Mouse (Mus musculus): Measurements from ENCODE around the gene Tatdn2.
"Not testable (repeated sequence)": the region's sequence is repeated elsewhere in the genome, so short reads cannot be mapped to it uniquely, and the experiment has no call there.

Tatdn2 gene

GRCm38 (mm10) chr6:113672029-113672428 is 24.8 kb upstream of the Tatdn2 start:
- DNase-seq (ENCODE audit: low read depth): not testable (repeated sequence)

GRCm38 (mm10) chr6:113672989-113673388 is 23.9 kb upstream of the Tatdn2 start:
- DNase-seq (ENCODE audit: low read depth): no peak

- DNase-seq (ENCODE audit: low read depth): no peak
Measured at GRCm38 (mm10) chr6:113675234-113675633, 21.6 kb upstream of the Tatdn2 start.

- DNase-seq (ENCODE audit: low read depth): no peak
Measured at GRCm38 (mm10) chr6:113675991-113676390, 20.9 kb upstream of the Tatdn2 start.

GRCm38 (mm10) chr6:113677070-113677734 is 19.6 kb upstream of the Tatdn2 start:
- no peak for DNase-seq (ENCODE audit: low read depth)

GRCm38 (mm10) chr6:113678246-113679012 is 18.4 kb upstream of the Tatdn2 start:
- DNase-seq (ENCODE audit: low read depth): no peak

GRCm38 (mm10) chr6:113679993-113680566 is 16.8 kb upstream of the Tatdn2 start:
- DNase-seq (ENCODE audit: low read depth): no peak

- DNase-seq (ENCODE audit: low read depth): peak; percentile 85
Measured at GRCm38 (mm10) chr6:113681271-113681670, 15.6 kb upstream of the Tatdn2 start.

- DNase-seq (ENCODE audit: low read depth): no peak
Measured at GRCm38 (mm10) chr6:113683081-113683825, 13.6 kb upstream of the Tatdn2 start.

GRCm38 (mm10) chr6:113686551-113687125 is 10.2 kb upstream of the Tatdn2 start:
- DNase-seq (ENCODE audit: low read depth): no peak

- DNase-seq (ENCODE audit: low read depth): no peak
Measured at GRCm38 (mm10) chr6:113690008-113690399, 6.8 kb upstream of the Tatdn2 start.

GRCm38 (mm10) chr6:113690400-113691083 is 6.3 kb upstream of the Tatdn2 start:
- no peak for DNase-seq (ENCODE audit: low read depth)

- DNase-seq (ENCODE audit: low read depth): no peak
Measured at GRCm38 (mm10) chr6:113691084-113691462, 5.8 kb upstream of the Tatdn2 start.

- DNase-seq (ENCODE audit: low read depth): no peak
Measured at GRCm38 (mm10) chr6:113692661-113693133, 4.2 kb upstream of the Tatdn2 start.

GRCm38 (mm10) chr6:113693377-113693776 is 3.5 kb upstream of the Tatdn2 start:
- no peak for DNase-seq (ENCODE audit: low read depth)

- no peak for DNase-seq (ENCODE audit: low read depth)
Measured at GRCm38 (mm10) chr6:113695203-113695602, 1.6 kb upstream of the Tatdn2 start.

- no peak for DNase-seq (ENCODE audit: low read depth)
Measured at GRCm38 (mm10) chr6:113695766-113696355, 989 bp upstream of the Tatdn2 start.

- no peak for DNase-seq (ENCODE audit: low read depth)
Measured at GRCm38 (mm10) chr6:113697222-113698205, 664 bp downstream of the Tatdn2 start.

- no peak for DNase-seq (ENCODE audit: low read depth)
Measured at GRCm38 (mm10) chr6:113712718-113713117, 15.9 kb downstream of the Tatdn2 start.

- DNase-seq (ENCODE audit: low read depth): not testable (repeated sequence)
Measured at GRCm38 (mm10) chr6:113713389-113713788, 16.5 kb downstream of the Tatdn2 start.
